Mouse (Mus musculus) neural tube, embryonic 15.5 days (tissue): ENCODE data around the gene Rnd3. TPM values are rescaled to one million over a fixed set of nuclear protein-coding genes. Genes with fewer than 3 reads are reported as not detected.

Experiments used
- ATAC-seq: fragments of 200-750 bp; cut with Nextera tagmentation; 2 replicates; pipeline ENCODE4 v1.8.0; 2017; ENCODE audit warnings: mild to moderate bottlenecking, moderate TSS enrichment, moderate library complexity; ENCODE audit not compliant: low FRiP score
- H3K27ac ChIP-seq: fragments of 300-500 bp; sonication (generic); replicated peaks from 2 replicates; pipeline ENCODE4 v1.5.1; 2015; ENCODE audit warnings: mild to moderate bottlenecking, inconsistent platforms
- H3K27me3 ChIP-seq: fragments of 300-500 bp; sonication (generic); replicated peaks from 2 replicates; pipeline ENCODE4 v1.6.1; 2015; ENCODE audit warnings: inconsistent platforms
- H3K36me3 ChIP-seq: fragments of 300-500 bp; sonication (generic); 2 replicates; pipeline ENCODE4 v1.6.1; 2015; ENCODE audit warnings: inconsistent platforms
- H3K4me1 ChIP-seq: fragments of 300-500 bp; sonication (generic); 2 replicates; pipeline ENCODE4 v1.6.1; 2015; ENCODE audit warnings: inconsistent platforms
- H3K4me2 ChIP-seq: fragments of 300-500 bp; sonication (generic); 2 replicates; pipeline ENCODE4 v1.6.1; 2015; ENCODE audit warnings: inconsistent platforms, mild to moderate bottlenecking, moderate library complexity
- H3K4me3 ChIP-seq: fragments of 300-500 bp; sonication (generic); replicated peaks from 2 replicates; pipeline ENCODE4 v1.5.1; 2015; ENCODE audit warnings: mild to moderate bottlenecking, inconsistent platforms
- H3K9ac ChIP-seq: fragments of 300-500 bp; sonication (generic); replicated peaks from 2 replicates; pipeline ENCODE4 v1.6.1; 2015; ENCODE audit warnings: mild to moderate bottlenecking, inconsistent platforms
- H3K9me3 ChIP-seq: fragments of 300-500 bp; sonication (generic); replicated peaks from 2 replicates; pipeline ENCODE4 v1.6.1; 2016; ENCODE audit warnings: inconsistent platforms
- WGBS: fragments of 180-500 bp; shearing (Covaris S2); methylation state at CpG from one replicate; pipeline ENCODE4 v1.1.7; 2015; ENCODE audit warnings: mixed read lengths; 5-methylcytosine and 5-hydroxymethylcytosine counted together
- polyA plus RNA-seq: library from polyadenylated mRNA; unstranded; fragments of >200 nt; fragmentation: Nextera tagmentation; extraction: Ambion mirVana; gene quantifications from 2 replicates; pipeline ENCODE4 v1.2.1, GENCODE M21; 2015

Rnd3 gene
- polyA plus RNA-seq, 1 experiment from 2014 or later = 84.6 TPM

DNA sequence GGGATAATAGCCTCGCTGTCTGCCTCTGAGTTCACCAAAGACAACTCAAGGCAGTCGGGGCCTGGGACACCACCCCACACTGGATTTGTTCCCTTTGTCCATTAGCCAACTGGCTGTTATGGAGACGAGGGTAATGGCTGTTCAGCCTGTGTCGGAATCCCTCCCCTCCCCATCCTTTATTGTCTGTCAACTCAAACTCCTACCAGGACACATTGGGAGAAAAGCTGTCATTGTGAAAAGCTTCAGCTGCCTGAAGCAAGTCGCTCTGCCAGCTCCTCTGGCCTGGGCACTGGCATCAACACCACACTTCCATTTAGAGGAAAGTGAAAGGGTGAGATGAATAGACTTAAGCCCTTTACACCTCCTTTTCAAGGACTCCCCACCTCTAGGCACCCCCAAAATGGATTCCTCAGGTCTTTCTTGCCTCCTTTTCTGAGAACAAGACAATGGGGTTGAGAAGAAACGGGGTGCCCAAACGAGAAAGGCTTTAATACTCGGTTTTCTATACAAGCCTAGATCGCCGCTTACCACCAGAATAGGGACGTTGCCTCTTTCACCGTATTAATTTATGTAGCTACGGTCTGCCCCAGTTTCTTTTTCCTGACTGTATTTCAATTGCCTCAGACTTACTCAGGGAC lies 66.1 kb downstream of the Rnd3 start:
- Histone ChIP-seq H3K27ac (peak overlapping the region; percentile 48), H3K4me1 (peaks cover 27% of the 10 kb centered on the region), H3K4me2 (no peak overlapping the region), H3K27me3 (no peaks in the 10 kb centered on the region), H3K9ac (no peak overlapping the region), H3K36me3 (no peaks in the 10 kb centered on the region), H3K9me3 (no peaks in the 10 kb centered on the region), H3K4me3 (no peak overlapping the region)
- WGBS = 39% methylated on average over 13 of the region's 13 CpGs
- peak; percentile 84 for ATAC-seq
